Mouse (Mus musculus) embryonic facial prominence, embryonic 14.5 days (tissue): Measurements from ENCODE around the gene Tmem175. TPM values are rescaled to one million over a fixed set of nuclear protein-coding genes. Genes with fewer than 3 reads are reported as not detected.
"Not testable (repeated sequence)": the region's sequence is repeated elsewhere in the genome, so short reads cannot be mapped to it uniquely, and the experiment has no call there.

Experiments
- ATAC-seq: fragments of 200-750 bp; cut with Nextera tagmentation; 2 replicates; pipeline ENCODE4 v1.8.0; 2017; ENCODE audit warnings: low read depth, moderate number of reproducible peaks, moderate TSS enrichment
- DNase-seq: peaks from one replicate; pipeline ENCODE4 v3.0.0-alpha.2; 2015; ENCODE audit warnings: low spot score
- H3K27ac ChIP-seq: fragments of 300-500 bp; sonication (generic); replicated peaks from 2 replicates; pipeline ENCODE4 v1.5.1; 2014; ENCODE audit warnings: low read depth, mild to moderate bottlenecking, low read length, moderate library complexity
- H3K27me3 ChIP-seq: fragments of 300-500 bp; sonication (generic); replicated peaks from 2 replicates; pipeline ENCODE4 v1.6.1; 2014; ENCODE audit warnings: low read length; ENCODE audit not compliant: control insufficient read depth, insufficient read depth
- H3K36me3 ChIP-seq: fragments of 300-500 bp; sonication (generic); 2 replicates; pipeline ENCODE4 v1.6.1; 2014; ENCODE audit warnings: low read length, mixed read lengths; ENCODE audit not compliant: control insufficient read depth, insufficient read depth
- H3K4me1 ChIP-seq: fragments of 300-500 bp; sonication (generic); 2 replicates; pipeline ENCODE4 v1.6.1; 2014; ENCODE audit warnings: antibody characterized with exemption, low read length; ENCODE audit not compliant: control insufficient read depth, insufficient read depth
- H3K4me2 ChIP-seq: fragments of 300-500 bp; sonication (generic); 2 replicates; pipeline ENCODE4 v1.6.1; 2014; ENCODE audit warnings: low read depth, mild to moderate bottlenecking, low read length, moderate library complexity, mixed read lengths
- H3K4me3 ChIP-seq: fragments of 300-500 bp; sonication (generic); 2 replicates; pipeline ENCODE4 v1.5.1; 2014; ENCODE audit warnings: low read depth, mild to moderate bottlenecking, low read length
- H3K9ac ChIP-seq: fragments of 300-500 bp; sonication (generic); 2 replicates; pipeline ENCODE4 v1.6.1; 2014; ENCODE audit warnings: low read depth, mild to moderate bottlenecking, low read length, moderate library complexity, mixed read lengths
- H3K9me3 ChIP-seq: fragments of 300-500 bp; sonication (generic); 2 replicates; pipeline ENCODE4 v1.6.1; 2016; ENCODE audit warnings: low read length; ENCODE audit not compliant: control insufficient read depth
- WGBS: fragments of 180-500 bp; shearing (Covaris S2); extraction: QIAGEN DNeasy Blood & Tissue Kit; methylation state at CpG from one replicate; pipeline ENCODE4 v1.1.7; 2014; 5-methylcytosine and 5-hydroxymethylcytosine counted together
- polyA plus RNA-seq: library from polyadenylated mRNA; unstranded; fragments of >200 nt; fragmentation: Nextera tagmentation; extraction: Ambion mirVana; gene quantifications from 2 replicates; pipeline ENCODE4 v1.2.1, GENCODE M21; 2014

The Tmem175 gene
- polyA plus RNA-seq, 1 experiment from 2014 or later = 31.0 TPM

DNA sequence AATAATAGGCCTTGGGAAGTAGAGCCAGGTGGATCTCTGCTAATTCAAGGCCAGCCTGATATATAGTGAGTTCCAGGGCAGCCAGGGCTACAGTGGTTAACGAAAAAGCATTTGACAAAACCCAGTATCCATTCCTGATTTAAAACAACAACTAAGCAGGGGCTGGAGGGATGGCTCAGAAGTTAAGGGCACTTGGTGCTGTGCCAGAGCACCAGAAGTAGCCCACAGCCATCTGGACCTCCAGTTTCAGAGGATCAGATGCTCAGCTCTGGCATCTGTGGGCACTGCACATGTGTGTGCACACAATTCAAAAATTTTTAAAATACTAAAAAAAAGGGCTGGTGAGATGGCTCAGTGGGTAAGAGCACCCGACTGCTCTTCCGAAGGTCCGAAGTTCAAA lies 4.1 kb downstream of the Tmem175 start:
- Histone ChIP-seq H3K9me3 (no peaks in the 10 kb centered on the region), H3K4me2 (no peak overlapping the region), H3K36me3 (0 out of 2 replicates have a peak, but pooled peaks cover 6% of the 10 kb centered on the region), H3K4me1 (peaks cover 7% of the 10 kb centered on the region), H3K27me3 (no peaks in the 10 kb centered on the region), H3K4me3 (no peak overlapping the region), H3K27ac (no peak overlapping the region), H3K9ac (no peak overlapping the region)
- DNase-seq = no peak
- 89% methylated on average over 4 of the region's 4 CpGs for WGBS
- ATAC-seq = no peak

DNA sequence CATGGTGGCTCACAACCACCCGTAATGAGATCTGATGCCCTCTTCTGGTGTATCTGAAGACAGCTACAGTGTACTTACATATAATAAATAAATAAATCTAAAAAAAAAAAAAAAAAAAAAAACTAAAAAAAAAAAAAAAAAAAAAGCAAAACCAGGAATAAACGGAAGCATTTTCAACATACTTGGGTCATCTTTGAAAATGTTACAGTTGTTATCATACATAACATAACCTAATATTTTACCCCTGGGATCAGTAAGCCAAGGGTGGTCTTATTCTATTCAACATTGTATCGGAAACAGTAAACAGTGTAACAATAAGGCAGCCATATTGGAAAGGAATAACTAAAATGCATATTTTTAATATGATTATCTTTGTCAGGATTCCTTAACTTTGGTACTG lies 4.5 kb downstream of the Tmem175 start:
- H3K9me3 ChIP-seq, DNase-seq, ATAC-seq, H3K27me3 ChIP-seq, H3K4me2 ChIP-seq, H3K4me3 ChIP-seq, H3K9ac ChIP-seq, H3K27ac ChIP-seq, H3K36me3 ChIP-seq, H3K4me1 ChIP-seq: not testable (repeated sequence)
- WGBS = 87% methylated on average over 2 of the region's 3 CpGs

DNA sequence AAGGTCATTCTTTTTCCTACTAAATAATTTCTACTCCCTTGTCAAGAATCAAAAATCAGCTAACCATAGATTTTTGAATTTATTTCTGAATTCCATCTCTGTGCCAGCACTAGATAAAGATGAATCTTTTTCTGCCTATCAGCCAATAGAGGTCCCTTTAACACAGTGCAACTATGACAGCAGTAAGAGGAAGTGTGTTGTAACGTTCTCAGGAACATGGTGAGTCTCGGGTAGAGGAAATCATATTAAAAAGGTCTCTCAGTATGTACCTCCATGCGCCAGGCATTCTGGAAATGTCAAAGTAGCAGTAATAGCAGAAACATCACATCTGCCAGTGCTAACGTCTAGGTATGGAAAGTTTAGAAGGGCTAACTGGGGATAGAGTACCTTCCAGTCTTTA lies 6.6 kb downstream of the Tmem175 start:
- Histone ChIP-seq H3K9ac (no peak overlapping the region), H3K4me3 (no peak overlapping the region), H3K4me2 (no peak overlapping the region), H3K27ac (no peak overlapping the region), H3K4me1 (no peaks in the 10 kb centered on the region), H3K36me3 (0 out of 2 replicates have a peak, but pooled peaks cover 23% of the 10 kb centered on the region), H3K27me3 (no peaks in the 10 kb centered on the region), H3K9me3 (no peaks in the 10 kb centered on the region)
- 68% methylated on average over 4 of the region's 4 CpGs for WGBS
- DNase-seq = no peak
- ATAC-seq = no peak

DNA sequence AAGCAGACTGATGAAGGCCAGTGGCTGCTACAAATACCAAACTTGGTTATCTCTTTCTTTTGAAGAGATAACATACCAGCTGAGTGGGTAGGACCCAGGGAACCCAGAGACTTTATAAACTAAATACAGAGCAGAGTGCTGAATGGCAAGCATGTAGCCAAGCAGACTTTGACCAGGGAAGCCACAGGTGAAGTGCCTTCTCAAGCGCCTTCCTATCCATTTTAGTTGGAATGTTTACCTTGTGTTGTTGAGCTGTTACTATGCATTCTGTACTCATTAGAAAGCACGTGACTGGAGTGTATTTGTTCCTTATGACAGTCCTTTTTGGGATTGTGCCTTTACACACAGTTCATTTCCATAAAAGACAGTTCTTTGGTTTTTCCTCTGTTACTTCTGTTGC lies 14.1 kb downstream of the Tmem175 start:
- DNase-seq (no peak), ATAC-seq (no peak)
- 81% methylated on average over 2 of the region's 2 CpGs for WGBS
- Histone ChIP-seq H3K36me3 (peaks cover 71% of the 10 kb centered on the region), H3K9ac (no peak overlapping the region), H3K9me3 (no peaks in the 10 kb centered on the region), H3K27me3 (no peaks in the 10 kb centered on the region), H3K4me3 (no peak overlapping the region), H3K4me1 (no peaks in the 10 kb centered on the region), H3K4me2 (no peak overlapping the region), H3K27ac (no peak overlapping the region)

DNA sequence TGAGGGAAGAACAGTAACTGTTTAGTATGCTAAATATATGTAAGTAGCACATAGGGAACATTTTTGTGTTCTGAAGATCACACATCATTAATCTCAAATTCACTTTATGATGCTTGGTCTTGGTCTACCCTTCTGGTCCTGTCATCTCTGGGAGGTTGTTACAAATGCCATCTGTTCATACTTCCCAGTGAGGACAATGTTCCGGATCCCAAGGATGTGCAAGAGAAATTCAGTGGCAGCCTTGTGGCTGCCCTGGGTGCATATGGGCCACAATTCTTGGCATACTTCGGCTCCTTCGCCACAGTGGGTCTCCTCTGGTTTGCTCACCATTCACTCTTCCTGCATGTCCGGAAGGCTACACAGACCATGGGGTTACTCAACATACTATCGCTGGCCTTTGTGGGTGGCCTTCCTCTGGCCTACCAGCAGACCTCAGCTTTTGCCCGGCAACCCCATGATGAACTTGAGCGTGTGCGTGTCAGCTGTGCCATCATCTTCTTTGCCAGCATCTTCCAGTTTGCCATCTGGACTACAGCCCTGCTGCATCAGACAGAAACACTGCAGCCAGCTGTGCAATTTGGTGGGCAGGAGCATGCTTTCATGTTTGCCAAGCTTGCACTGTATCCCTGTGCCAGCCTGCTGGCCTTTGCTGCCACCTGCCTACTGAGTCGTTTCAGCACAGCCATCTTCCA lies 16.2 kb downstream of the Tmem175 start:
- H3K4me1 ChIP-seq = no peaks in the 10 kb centered on the region
- no peaks in the 10 kb centered on the region for H3K9me3 ChIP-seq
- no peak overlapping the region for H3K4me2 ChIP-seq
- H3K4me3 ChIP-seq = no peak overlapping the region
- WGBS = 91% methylated on average over 9 of the region's 9 CpGs
- no peaks in the 10 kb centered on the region for H3K27me3 ChIP-seq
- ATAC-seq (no peak), DNase-seq (no peak)
- H3K36me3 ChIP-seq = peaks cover 79% of the 10 kb centered on the region
- H3K27ac ChIP-seq = no peak overlapping the region
- H3K9ac ChIP-seq = no peak overlapping the region

DNA sequence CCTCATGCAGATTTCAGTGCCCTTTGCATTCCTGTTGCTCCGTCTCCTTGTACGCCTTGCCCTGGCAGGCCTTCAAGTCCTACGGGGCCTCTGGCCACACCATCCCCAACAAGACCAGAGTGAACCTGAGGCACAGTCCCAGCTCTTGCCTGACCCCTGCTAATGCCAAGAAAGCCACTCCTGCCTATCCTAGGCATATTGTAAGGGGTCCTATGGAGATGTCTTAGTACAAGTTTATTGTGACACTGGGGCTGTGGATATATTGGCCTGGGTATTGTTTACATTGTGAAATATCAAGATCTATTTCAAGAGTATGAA lies 16.7 kb downstream of the Tmem175 start:
- no peak for ATAC-seq

DNA sequence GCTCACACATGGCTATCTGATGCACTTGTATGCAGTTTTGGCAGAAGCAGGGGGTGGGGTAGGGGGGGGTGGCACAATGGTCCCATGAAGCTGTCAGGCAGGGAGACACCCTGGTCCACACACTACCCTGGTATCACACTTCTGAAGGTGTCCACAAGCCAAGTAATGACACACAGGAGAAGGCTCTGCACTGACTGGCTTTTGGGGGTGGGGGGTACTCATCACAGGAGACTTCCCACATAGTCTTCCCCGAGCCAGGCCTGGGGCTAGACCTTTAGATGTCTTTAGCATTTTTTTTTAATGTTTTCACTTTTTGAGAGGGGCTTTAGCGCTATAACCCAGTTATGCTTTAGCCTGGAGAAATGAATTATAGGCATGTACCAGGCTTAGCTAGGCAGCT lies 17.7 kb downstream of the Tmem175 start:
- H3K4me2 ChIP-seq = no peak overlapping the region
- ATAC-seq = no peak
- H3K27me3 ChIP-seq = no peaks in the 10 kb centered on the region
- H3K9ac ChIP-seq = no peak overlapping the region
- no peaks in the 10 kb centered on the region for H3K4me1 ChIP-seq
- peaks cover 77% of the 10 kb centered on the region for H3K36me3 ChIP-seq
- H3K27ac ChIP-seq = no peak overlapping the region
- H3K4me3 ChIP-seq = no peak overlapping the region
- no peaks in the 10 kb centered on the region for H3K9me3 ChIP-seq
- 92% methylated on average over 2 of the region's 2 CpGs for WGBS
- no peak for DNase-seq

More for the DNA sequence above, 16.7 kb downstream of the Tmem175 start:
- Histone ChIP-seq H3K9me3 (no peaks in the 10 kb centered on the region), H3K27me3 (no peaks in the 10 kb centered on the region), H3K4me2 (no peak overlapping the region), H3K4me1 (no peaks in the 10 kb centered on the region), H3K36me3 (peaks cover 74% of the 10 kb centered on the region), H3K27ac (no peak overlapping the region), H3K4me3 (no peak overlapping the region), H3K9ac (no peak overlapping the region)
- no peak for DNase-seq
- WGBS = 84% methylated on average over 3 of the region's 3 CpGs

DNA sequence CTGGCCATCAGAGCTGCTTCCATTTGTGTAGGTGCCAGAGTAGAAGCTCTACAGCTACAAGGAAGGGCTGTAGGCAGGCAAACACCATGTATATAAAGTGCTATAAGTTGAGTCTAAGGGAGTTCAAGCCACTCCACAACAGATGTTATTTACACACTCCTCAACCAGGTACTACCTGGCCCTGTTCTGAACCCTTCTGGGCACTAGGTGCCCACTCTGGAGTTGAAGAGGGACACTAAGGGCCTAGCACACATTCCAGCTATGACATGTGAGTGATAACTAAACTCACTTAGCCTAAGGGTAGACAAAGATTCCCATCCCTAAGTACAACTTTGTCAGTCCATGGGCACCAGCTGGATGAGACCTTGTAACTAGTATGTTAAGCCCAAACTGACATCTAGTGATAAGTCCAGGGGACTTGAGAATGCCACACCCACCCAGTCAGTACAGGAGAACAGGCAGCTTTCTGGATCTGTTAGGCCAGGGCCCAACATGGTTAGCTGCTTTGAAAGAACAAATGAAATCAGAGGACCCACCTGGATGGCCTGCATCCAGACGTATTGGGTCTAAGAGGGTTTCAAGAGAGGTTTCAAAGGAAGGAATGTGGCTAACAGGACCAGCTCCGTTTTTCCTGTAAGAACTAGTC lies 18.4 kb downstream of the Tmem175 start:
- Histone ChIP-seq H3K27ac (no peak overlapping the region), H3K36me3 (peaks cover 82% of the 10 kb centered on the region), H3K4me3 (no peak overlapping the region), H3K27me3 (no peaks in the 10 kb centered on the region), H3K9ac (no peak overlapping the region), H3K4me1 (no peaks in the 10 kb centered on the region), H3K4me2 (no peak overlapping the region), H3K9me3 (no peaks in the 10 kb centered on the region)
- WGBS = 83% methylated on average over 2 of the region's 2 CpGs
- DNase-seq (no peak), ATAC-seq (no peak)
